Mouse (Mus musculus): ENCODE measurements around the gene Ssbp2. TPM values are rescaled to one million over a fixed set of nuclear protein-coding genes. Genes with fewer than 3 reads are reported as not detected.

The Ssbp2 gene
- polyA plus RNA-seq, 1 experiment from 2014 or later, result 179 TPM

- no peaks in the 10 kb centered on the region for H3K27me3 ChIP-seq (ENCODE audit: control insufficient read depth, insufficient read depth, low read length)
- no peak overlapping the region for H3K4me2 ChIP-seq (ENCODE audit: low read depth, low read length, severe bottlenecking)
- no peak for ATAC-seq (replicated peaks; ENCODE audit: low FRiP score)
- H3K9me3 ChIP-seq (ENCODE audit: control insufficient read depth, low read length), result no peaks in the 10 kb centered on the region
- no peaks in the 10 kb centered on the region; the same call in 1 of the 2 replicates for H3K36me3 ChIP-seq (ENCODE audit: control insufficient read depth, insufficient read depth, low read length)
- H3K9ac ChIP-seq (ENCODE audit: low read length), result no peak overlapping the region
- 93% methylated on average over 12 of the region's 12 CpGs for WGBS
- no peak for DNase-seq (ENCODE audit: low spot score)
- no peak overlapping the region for H3K4me3 ChIP-seq (ENCODE audit: low read depth, low read length)
- H3K4me1 ChIP-seq (replicated peaks; ENCODE audit: control insufficient read depth, insufficient read depth, low read length), result no peaks in the 10 kb centered on the region
- H3K27ac ChIP-seq (ENCODE audit: low read depth, low read length), result no peak overlapping the region
Measured at GRCm38 (mm10) chr13:91526058-91526457, 66.0 kb downstream of the Ssbp2 start.

GRCm38 (mm10) chr13:91529821-91530220, 69.7 kb downstream of the Ssbp2 start:
- Histone ChIP-seq H3K4me3 (ENCODE audit: low read depth, low read length) (no peak overlapping the region), H3K36me3 (ENCODE audit: control insufficient read depth, insufficient read depth, low read length) (peaks cover 6% of the 10 kb centered on the region; the same call in 1 of the 2 replicates), H3K27me3 (ENCODE audit: control insufficient read depth, insufficient read depth, low read length) (no peaks in the 10 kb centered on the region), H3K9ac (ENCODE audit: low read length) (no peak overlapping the region), H3K4me1 (replicated peaks; ENCODE audit: control insufficient read depth, insufficient read depth, low read length) (no peaks in the 10 kb centered on the region), H3K9me3 (ENCODE audit: control insufficient read depth, low read length) (no peaks in the 10 kb centered on the region; the same call in 1 of the 2 replicates), H3K27ac (ENCODE audit: low read depth, low read length) (no peak overlapping the region), H3K4me2 (ENCODE audit: low read depth, low read length, severe bottlenecking) (no peak overlapping the region)
- ATAC-seq (replicated peaks; ENCODE audit: low FRiP score) (no peak), DNase-seq (ENCODE audit: low spot score) (no peak)
- 97% methylated on average over 3 of the region's 3 CpGs for WGBS

- WGBS, result 92% methylated on average over 3 of the region's 3 CpGs
- DNase-seq (ENCODE audit: low spot score), result no peak
- no peak for ATAC-seq (replicated peaks; ENCODE audit: low FRiP score)
- Histone ChIP-seq H3K4me1 (replicated peaks; ENCODE audit: control insufficient read depth, insufficient read depth, low read length) (no peaks in the 10 kb centered on the region), H3K27me3 (ENCODE audit: control insufficient read depth, insufficient read depth, low read length) (no peaks in the 10 kb centered on the region), H3K27ac (ENCODE audit: low read depth, low read length) (no peak overlapping the region), H3K9me3 (ENCODE audit: control insufficient read depth, low read length) (no peaks in the 10 kb centered on the region; the same call in 1 of the 2 replicates), H3K4me2 (ENCODE audit: low read depth, low read length, severe bottlenecking) (no peak overlapping the region), H3K9ac (ENCODE audit: low read length) (no peak overlapping the region), H3K4me3 (ENCODE audit: low read depth, low read length) (no peak overlapping the region), H3K36me3 (ENCODE audit: control insufficient read depth, insufficient read depth, low read length) (peaks cover 6% of the 10 kb centered on the region; the same call in 1 of the 2 replicates)
Measured at GRCm38 (mm10) chr13:91536711-91537110, 76.6 kb downstream of the Ssbp2 start.

GRCm38 (mm10) chr13:91540145-91541068, 80.3 kb downstream of the Ssbp2 start:
- 94% methylated on average over 2 of the region's 2 CpGs for WGBS
- Histone ChIP-seq H3K4me2 (ENCODE audit: low read depth, low read length, severe bottlenecking) (no peak overlapping the region), H3K4me3 (ENCODE audit: low read depth, low read length) (no peak overlapping the region), H3K9me3 (ENCODE audit: control insufficient read depth, low read length) (no peaks in the 10 kb centered on the region), H3K27me3 (ENCODE audit: control insufficient read depth, insufficient read depth, low read length) (no peaks in the 10 kb centered on the region), H3K9ac (ENCODE audit: low read length) (no peak overlapping the region), H3K4me1 (replicated peaks; ENCODE audit: control insufficient read depth, insufficient read depth, low read length) (no peaks in the 10 kb centered on the region), H3K36me3 (ENCODE audit: control insufficient read depth, insufficient read depth, low read length) (no peaks in the 10 kb centered on the region; the same call in 1 of the 2 replicates), H3K27ac (ENCODE audit: low read depth, low read length) (no peak overlapping the region)
- no peak for ATAC-seq (replicated peaks; ENCODE audit: low FRiP score)
- no peak for DNase-seq (ENCODE audit: low spot score)

GRCm38 (mm10) chr13:91541069-91541429, 81.0 kb downstream of the Ssbp2 start:
- Histone ChIP-seq H3K4me2 (ENCODE audit: low read depth, low read length, severe bottlenecking) (no peak overlapping the region), H3K9ac (ENCODE audit: low read length) (no peak overlapping the region), H3K4me1 (replicated peaks; ENCODE audit: control insufficient read depth, insufficient read depth, low read length) (no peaks in the 10 kb centered on the region), H3K4me3 (ENCODE audit: low read depth, low read length) (no peak overlapping the region), H3K27ac (ENCODE audit: low read depth, low read length) (no peak overlapping the region), H3K36me3 (ENCODE audit: control insufficient read depth, insufficient read depth, low read length) (no peaks in the 10 kb centered on the region; the same call in 1 of the 2 replicates), H3K27me3 (ENCODE audit: control insufficient read depth, insufficient read depth, low read length) (no peaks in the 10 kb centered on the region), H3K9me3 (ENCODE audit: control insufficient read depth, low read length) (no peaks in the 10 kb centered on the region)
- ATAC-seq (replicated peaks; ENCODE audit: low FRiP score), result no peak
- WGBS, result 93% methylated on average over 6 of the region's 6 CpGs
- DNase-seq (ENCODE audit: low spot score), result no peak

GRCm38 (mm10) chr13:91543555-91543954, 83.5 kb downstream of the Ssbp2 start:
- Histone ChIP-seq H3K9ac (ENCODE audit: low read length) (no peak overlapping the region), H3K27me3 (ENCODE audit: control insufficient read depth, insufficient read depth, low read length) (no peaks in the 10 kb centered on the region), H3K4me2 (ENCODE audit: low read depth, low read length, severe bottlenecking) (no peak overlapping the region), H3K36me3 (ENCODE audit: control insufficient read depth, insufficient read depth, low read length) (no peaks in the 10 kb centered on the region; the same call in 1 of the 2 replicates), H3K4me3 (ENCODE audit: low read depth, low read length) (no peak overlapping the region), H3K9me3 (ENCODE audit: control insufficient read depth, low read length) (no peaks in the 10 kb centered on the region), H3K27ac (ENCODE audit: low read depth, low read length) (no peak overlapping the region), H3K4me1 (replicated peaks; ENCODE audit: control insufficient read depth, insufficient read depth, low read length) (no peaks in the 10 kb centered on the region)
- WGBS, result 70% methylated on average over 5 of the region's 5 CpGs
- DNase-seq (ENCODE audit: low spot score) (no peak), ATAC-seq (replicated peaks; ENCODE audit: low FRiP score) (0 out of 2 replicates have a peak, but pooled peaks have one; percentile 46)

- 62% methylated on average over 6 of the region's 6 CpGs for WGBS
Measured at GRCm38 (mm10) chr13:91564047-91564446, 104.0 kb downstream of the Ssbp2 start.

GRCm38 (mm10) chr13:91564755-91565154, 104.7 kb downstream of the Ssbp2 start:
- H3K36me3 ChIP-seq (ENCODE audit: control insufficient read depth, insufficient read depth, low read length), result no peaks in the 10 kb centered on the region
- H3K27ac ChIP-seq (ENCODE audit: low read depth, low read length), result no peak overlapping the region
- 81% methylated on average over 6 of the region's 6 CpGs for WGBS
- H3K9ac ChIP-seq (ENCODE audit: low read length), result no peak overlapping the region
- no peak overlapping the region for H3K4me2 ChIP-seq (ENCODE audit: low read depth, low read length, severe bottlenecking)
- no peaks in the 10 kb centered on the region for H3K9me3 ChIP-seq (ENCODE audit: control insufficient read depth, low read length)
- DNase-seq (ENCODE audit: low spot score), result no peak
- H3K27me3 ChIP-seq (ENCODE audit: control insufficient read depth, insufficient read depth, low read length), result no peaks in the 10 kb centered on the region
- H3K4me3 ChIP-seq (ENCODE audit: low read depth, low read length), result no peak overlapping the region
- H3K4me1 ChIP-seq (replicated peaks; ENCODE audit: control insufficient read depth, insufficient read depth, low read length), result no peaks in the 10 kb centered on the region
- ATAC-seq (replicated peaks; ENCODE audit: low FRiP score), result no peak

More at GRCm38 (mm10) chr13:91564047-91564446, 104.0 kb downstream of the Ssbp2 start:
- no peaks in the 10 kb centered on the region for H3K36me3 ChIP-seq (ENCODE audit: control insufficient read depth, insufficient read depth, low read length)
- H3K9ac ChIP-seq (ENCODE audit: low read length), result no peak overlapping the region
- H3K4me2 ChIP-seq (ENCODE audit: low read depth, low read length, severe bottlenecking), result no peak overlapping the region
- H3K4me3 ChIP-seq (ENCODE audit: low read depth, low read length), result no peak overlapping the region
- DNase-seq (ENCODE audit: low spot score) (no peak), ATAC-seq (replicated peaks; ENCODE audit: low FRiP score) (no peak)
- H3K9me3 ChIP-seq (ENCODE audit: control insufficient read depth, low read length), result no peaks in the 10 kb centered on the region
- H3K4me1 ChIP-seq (replicated peaks; ENCODE audit: control insufficient read depth, insufficient read depth, low read length), result no peaks in the 10 kb centered on the region
- H3K27ac ChIP-seq (ENCODE audit: low read depth, low read length), result no peak overlapping the region
- H3K27me3 ChIP-seq (ENCODE audit: control insufficient read depth, insufficient read depth, low read length), result no peaks in the 10 kb centered on the region

Data from forebrain, embryonic 11.5 days (tissue).